Mouse (Mus musculus): Measurements from ENCODE around the gene Pnpla7. TPM values are rescaled to one million over a fixed set of nuclear protein-coding genes. Genes with fewer than 3 reads are reported as not detected.
A peak's percentile ranks its signal among the peaks of the same experiment; 100 is the strongest.
"Not testable (repeated sequence)": the region's sequence is repeated elsewhere in the genome, so short reads cannot be mapped to it uniquely, and the experiment has no call there.

Pnpla7 gene
- total and polyA plus RNA-seq, 3 experiments = 16.5 to 29.7 (median 22.4) TPM

DNA sequence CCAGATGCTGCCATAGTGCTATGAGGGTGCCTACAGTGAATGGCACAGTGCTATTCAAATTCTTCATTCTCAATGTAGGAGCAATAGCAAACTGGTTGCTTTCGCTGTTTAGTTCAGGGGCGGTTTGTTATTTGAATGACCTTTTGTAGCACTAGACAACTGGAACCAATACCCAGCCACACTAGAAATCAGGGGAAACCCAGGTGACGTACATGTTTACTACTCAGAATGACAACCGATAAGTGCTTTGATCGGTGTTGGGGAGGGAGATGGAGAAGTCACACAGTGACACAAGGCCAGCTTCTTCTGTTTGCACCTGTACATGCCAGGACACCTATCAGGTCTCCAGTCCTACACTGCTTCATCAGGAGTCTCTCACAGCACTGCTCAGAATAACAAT lies 46.2 kb upstream of the Pnpla7 start:
- no peak for DNase-seq
- H3K27ac ChIP-seq = no peak overlapping the region
- no peaks in the 10 kb centered on the region for H3K79me2 ChIP-seq (replicated peaks; ENCODE audit: control insufficient read depth, insufficient read depth, low read length)
- no peaks in the 10 kb centered on the region for H3K27me3 ChIP-seq (ENCODE audit: control insufficient read depth, insufficient read depth, low read length)
- intact Hi-C loops (cut with DNase I) = no loop called here
- H3K36me3 ChIP-seq (ENCODE audit: control insufficient read depth, insufficient read depth, low read length) = no peaks in the 10 kb centered on the region
- WGBS = 92% methylated on average over 5 of the region's 5 CpGs
- TF ChIP-seq CTCF (IDR thresholded peaks at IDR 0.05) (no peak), POLR2A (IDR thresholded peaks at IDR 0.05; ENCODE audit: insufficient read depth, low read depth, low read length) (no peak), EP300 (IDR thresholded peaks at IDR 0.05; ENCODE audit: insufficient read depth, low read depth, low read length) (no peak)
- peaks cover 10% of the 10 kb centered on the region for H3K4me1 ChIP-seq (ENCODE audit: control insufficient read depth, insufficient read depth, low read length)
- H3K4me3 ChIP-seq = no peak overlapping the region
- no peak overlapping the region for H3K9ac ChIP-seq (ENCODE audit: low read depth, low read length)

DNA sequence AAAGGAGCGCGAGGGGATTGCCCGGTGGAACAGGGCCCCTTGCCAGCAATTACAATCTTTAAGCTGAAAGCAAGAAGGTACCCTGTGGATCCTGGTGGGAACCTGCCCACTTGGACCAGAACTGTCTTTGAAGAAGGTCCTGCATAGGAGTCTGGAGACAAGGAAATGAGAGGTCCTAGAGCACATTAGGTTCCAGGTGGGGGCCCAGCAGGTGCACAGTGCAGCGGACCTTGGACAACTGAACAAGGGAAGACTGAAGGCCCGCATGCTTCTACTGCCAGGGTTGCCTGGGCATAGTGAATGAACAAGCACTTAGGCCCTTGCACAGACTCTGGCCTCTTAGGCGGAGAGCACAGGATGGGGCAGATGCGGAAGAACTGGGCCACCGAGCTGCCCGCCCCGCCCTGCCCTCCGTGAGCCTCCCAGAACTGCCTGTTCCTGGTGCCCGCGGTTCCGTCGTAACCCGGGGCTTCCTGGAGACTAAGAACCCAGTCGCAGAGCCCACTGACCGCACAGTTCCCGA lies 41.3 kb upstream of the Pnpla7 start:
- H3K9ac ChIP-seq (ENCODE audit: low read depth, low read length) = peak overlapping the region; percentile 81
- H3K27ac ChIP-seq = peak overlapping the region; percentile 79
- intact Hi-C loops (cut with DNase I) = no loop called here
- DNase-seq = no peak
- TF ChIP-seq POLR2A (IDR thresholded peaks at IDR 0.05; ENCODE audit: insufficient read depth, low read depth, low read length) = no peak
- no peak for TF ChIP-seq EP300 (IDR thresholded peaks at IDR 0.05; ENCODE audit: insufficient read depth, low read depth, low read length)
- no peak for TF ChIP-seq CTCF (IDR thresholded peaks at IDR 0.05)
- H3K27me3 ChIP-seq (ENCODE audit: control insufficient read depth, insufficient read depth, low read length) = no peaks in the 10 kb centered on the region
- H3K36me3 ChIP-seq (ENCODE audit: control insufficient read depth, insufficient read depth, low read length) = no peaks in the 10 kb centered on the region
- WGBS = 13% methylated on average over 19 of the region's 19 CpGs
- H3K4me3 ChIP-seq = peak overlapping the region; percentile 89
- H3K4me1 ChIP-seq (ENCODE audit: control insufficient read depth, insufficient read depth, low read length) = 0 out of 2 replicates have a peak, but pooled peaks cover 2% of the 10 kb centered on the region
- H3K79me2 ChIP-seq (replicated peaks; ENCODE audit: control insufficient read depth, insufficient read depth, low read length) = no peaks in the 10 kb centered on the region

DNA sequence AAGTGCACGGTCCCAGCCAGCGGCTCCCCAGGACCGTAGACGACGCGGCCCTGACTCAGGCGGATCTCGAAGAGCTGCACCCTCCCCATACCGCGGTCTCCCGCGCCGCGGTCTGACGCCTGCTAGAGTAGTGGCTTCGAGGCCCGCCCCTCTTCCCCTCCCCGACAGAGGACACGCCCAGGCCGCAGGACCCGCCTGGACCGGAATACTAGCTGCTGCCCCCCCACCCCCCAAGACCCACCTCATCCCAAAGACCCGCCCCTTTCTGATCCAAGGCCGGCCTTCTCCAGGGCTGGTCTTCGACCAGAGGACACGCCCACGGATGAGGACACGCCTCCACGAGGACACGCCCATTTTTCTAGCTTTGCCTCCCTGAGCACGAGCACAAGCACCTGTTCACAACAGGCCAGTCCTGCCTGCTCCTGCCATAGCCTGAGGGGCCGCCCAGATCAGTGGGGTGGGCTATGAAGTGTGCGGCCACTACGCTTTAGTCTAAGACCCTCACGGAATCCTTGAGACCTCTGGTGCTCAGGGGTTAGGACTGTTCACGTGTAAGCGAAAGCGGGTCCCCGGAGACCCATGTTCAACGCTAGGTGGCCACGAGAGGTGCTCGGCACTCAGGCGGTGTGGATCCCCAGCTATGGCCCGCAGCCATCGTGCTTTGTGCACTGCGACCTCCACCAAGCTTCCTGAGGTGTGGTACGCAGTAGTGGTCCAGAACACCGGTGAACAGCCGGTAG lies 40.6 kb upstream of the Pnpla7 start, which contains the start of gene Arrdc1:
TSS of gene Arrdc1 (minus strand) at position 196 of the 740 bp plus-strand sequence.
- intact Hi-C loops (cut with DNase I) = loop anchor here (5.0 kb wide), 2 partner anchors 37 to 83 kb away; no protein-coding TSS in a partner anchor
- H3K4me3 ChIP-seq = peak within 1 kb of the TSS; percentile 89
- peak; percentile 73 for TF ChIP-seq POLR2A (IDR thresholded peaks at IDR 0.05; ENCODE audit: insufficient read depth, low read depth, low read length)
- TF ChIP-seq EP300 (IDR thresholded peaks at IDR 0.05; ENCODE audit: insufficient read depth, low read depth, low read length) = no peak
- TF ChIP-seq CTCF (IDR thresholded peaks at IDR 0.05) = peak; percentile 63
- H3K4me1 ChIP-seq (ENCODE audit: control insufficient read depth, insufficient read depth, low read length) = 0 out of 2 replicates have a peak, but pooled peaks cover 2% of the 10 kb centered on the region
- under 1% methylated on average over 48 of the region's 49 CpGs for WGBS
- H3K27me3 ChIP-seq (ENCODE audit: control insufficient read depth, insufficient read depth, low read length) = no peaks in the 10 kb centered on the region
- H3K27ac ChIP-seq = peak within 1 kb of the TSS; percentile 79
- peak; percentile 89 to 92 for DNase-seq
- peak within 1 kb of the TSS; percentile 81 for H3K9ac ChIP-seq (ENCODE audit: low read depth, low read length)
- H3K36me3 ChIP-seq (ENCODE audit: control insufficient read depth, insufficient read depth, low read length) = no peaks in the 10 kb centered on the region
- H3K79me2 ChIP-seq (replicated peaks; ENCODE audit: control insufficient read depth, insufficient read depth, low read length) = no peaks in the 10 kb centered on the region

DNA sequence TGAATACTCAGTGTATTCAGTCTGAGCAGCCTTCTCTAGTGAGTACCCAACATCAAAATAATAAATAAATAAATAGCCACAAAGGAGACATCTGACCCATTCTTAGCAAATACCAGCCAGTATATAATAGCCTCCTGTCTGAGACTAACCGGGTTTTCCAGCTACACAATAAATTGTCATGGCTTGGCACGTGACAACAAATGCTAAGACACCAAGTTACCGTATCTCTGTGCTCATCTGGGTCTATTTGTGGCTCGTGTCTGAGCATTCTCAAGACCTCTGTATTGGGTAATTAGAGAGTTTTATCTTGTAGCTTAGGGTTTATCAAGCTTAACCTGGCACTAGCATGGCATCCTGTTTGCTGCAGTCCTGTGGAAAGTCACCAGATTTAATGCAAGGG lies 33.7 kb upstream of the Pnpla7 start:
- no peak overlapping the region for H3K4me3 ChIP-seq
- H3K9ac ChIP-seq (ENCODE audit: low read depth, low read length) = no peak overlapping the region
- no peaks in the 10 kb centered on the region for H3K79me2 ChIP-seq (replicated peaks; ENCODE audit: control insufficient read depth, insufficient read depth, low read length)
- 60% methylated on average over 4 of the region's 4 CpGs for WGBS
- intact Hi-C loops (cut with DNase I) = no loop called here
- H3K27me3 ChIP-seq (ENCODE audit: control insufficient read depth, insufficient read depth, low read length) = no peaks in the 10 kb centered on the region
- no peak for TF ChIP-seq CTCF (IDR thresholded peaks at IDR 0.05)
- no peak for TF ChIP-seq EP300 (IDR thresholded peaks at IDR 0.05; ENCODE audit: insufficient read depth, low read depth, low read length)
- TF ChIP-seq POLR2A (IDR thresholded peaks at IDR 0.05; ENCODE audit: insufficient read depth, low read depth, low read length) = no peak
- no peaks in the 10 kb centered on the region for H3K4me1 ChIP-seq (ENCODE audit: control insufficient read depth, insufficient read depth, low read length)
- DNase-seq = no peak
- H3K27ac ChIP-seq = no peak overlapping the region
- H3K36me3 ChIP-seq (ENCODE audit: control insufficient read depth, insufficient read depth, low read length) = no peaks in the 10 kb centered on the region

DNA sequence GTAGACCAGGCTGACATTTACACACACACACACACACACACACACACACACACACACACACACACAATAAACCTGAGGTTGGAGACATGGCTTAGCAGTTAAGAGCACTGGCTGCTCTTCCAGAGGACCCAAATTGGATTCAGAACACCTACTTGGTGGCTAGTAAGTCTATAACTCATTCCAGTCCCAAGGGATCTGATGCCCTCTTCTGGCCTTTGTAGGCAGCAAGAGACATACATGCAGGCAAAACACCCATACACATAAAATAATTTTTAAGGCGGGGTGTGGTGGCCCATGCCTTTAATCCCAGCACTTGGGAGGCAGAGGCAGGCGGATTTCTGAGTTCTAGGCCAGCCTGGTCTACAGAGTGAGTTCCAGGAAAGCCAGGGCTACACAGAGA lies 31.5 kb upstream of the Pnpla7 start:
- H3K9ac ChIP-seq (ENCODE audit: low read depth, low read length); H3K27ac ChIP-seq; H3K4me3 ChIP-seq; H3K4me1 ChIP-seq (ENCODE audit: control insufficient read depth, insufficient read depth, low read length); H3K27me3 ChIP-seq (ENCODE audit: control insufficient read depth, insufficient read depth, low read length); DNase-seq; intact Hi-C loops (cut with DNase I); H3K36me3 ChIP-seq (ENCODE audit: control insufficient read depth, insufficient read depth, low read length); H3K79me2 ChIP-seq (replicated peaks; ENCODE audit: control insufficient read depth, insufficient read depth, low read length): not testable (repeated sequence)
- 48% methylated on average over 2 of the region's 2 CpGs for WGBS
- TF ChIP-seq CTCF (IDR thresholded peaks at IDR 0.05) = peak; percentile 58

Data from heart, adult 2 months (tissue).